Mouse (Mus musculus) kidney, postnatal 0 days (tissue): ENCODE data around the gene Cdk14. TPM values are rescaled to one million over a fixed set of nuclear protein-coding genes. Genes with fewer than 3 reads are reported as not detected.
"Not testable (repeated sequence)": the region's sequence is repeated elsewhere in the genome, so short reads cannot be mapped to it uniquely, and the experiment has no call there.

Experiments
- ATAC-seq: fragments of 200-750 bp; cut with Nextera tagmentation; replicated peaks from 2 replicates; pipeline ENCODE4 v1.8.0; 2017; ENCODE audit warnings: low read depth, moderate number of reproducible peaks, moderate TSS enrichment, moderate library complexity; ENCODE audit not compliant: low FRiP score
- DNase-seq: peaks from one replicate; pipeline ENCODE4 v3.0.0-alpha.2; 2016; ENCODE audit warnings: low spot score
- H3K27ac ChIP-seq: fragments of 300-500 bp; sonication (generic); 2 replicates; pipeline ENCODE4 v1.5.1; 2014; ENCODE audit warnings: mild to moderate bottlenecking
- H3K27me3 ChIP-seq: fragments of 300-500 bp; sonication (generic); 2 replicates; pipeline ENCODE4 v1.6.1; 2014; ENCODE audit warnings: low read length, mixed read lengths; ENCODE audit not compliant: insufficient read depth
- H3K36me3 ChIP-seq: fragments of 300-500 bp; sonication (generic); 2 replicates; pipeline ENCODE4 v1.6.1; 2014; ENCODE audit warnings: low read length, mixed read lengths; ENCODE audit not compliant: insufficient read depth
- H3K4me1 ChIP-seq: fragments of 300-500 bp; sonication (generic); replicated peaks from 2 replicates; pipeline ENCODE4 v1.6.1; 2014; ENCODE audit warnings: antibody characterized with exemption, low read length, mixed read lengths; ENCODE audit not compliant: insufficient read depth
- H3K4me2 ChIP-seq: fragments of 300-500 bp; sonication (generic); 2 replicates; pipeline ENCODE4 v1.6.1; 2014; ENCODE audit warnings: mild to moderate bottlenecking, low read length, moderate library complexity, mixed read lengths
- H3K4me3 ChIP-seq: fragments of 300-500 bp; sonication (generic); replicated peaks from 2 replicates; pipeline ENCODE4 v1.5.1; 2014; ENCODE audit warnings: low read depth, low read length
- H3K9ac ChIP-seq: fragments of 300-500 bp; sonication (generic); 2 replicates; pipeline ENCODE4 v1.6.1; 2014; ENCODE audit warnings: low read depth, low read length
- H3K9me3 ChIP-seq: fragments of 300-500 bp; sonication (generic); replicated peaks from 2 replicates; pipeline ENCODE4 v1.6.1; 2016; ENCODE audit warnings: low read length, inconsistent platforms, mixed read lengths
- CTCF ChIP-seq: IDR thresholded peaks from 2 replicates; pipeline ENCODE4 v1.5.1; 2016; ENCODE audit warnings: antibody characterized with exemption, low read depth, mild to moderate bottlenecking, moderate library complexity
- WGBS: fragments of 180-500 bp; shearing (Covaris S2); extraction: QIAGEN DNeasy Blood & Tissue Kit; methylation state at CpG from one replicate; pipeline ENCODE4 v1.1.7; 2014; 5-methylcytosine and 5-hydroxymethylcytosine counted together
- polyA plus RNA-seq: library from polyadenylated mRNA; unstranded; fragments of >200 nt; fragmentation: Nextera tagmentation; extraction: Ambion mirVana; gene quantifications from 2 replicates; pipeline ENCODE4 v1.2.1, GENCODE M21; 2015

Gene Cdk14
- polyA plus RNA-seq, 1 experiment from 2014 or later: 8.8 TPM

- DNase-seq (no peak), ATAC-seq (no peak)
- Histone ChIP-seq H3K4me2 (no peak overlapping the region), H3K9ac (no peak overlapping the region), H3K27ac (no peak overlapping the region), H3K4me1 (no peaks in the 10 kb centered on the region), H3K36me3 (no peaks in the 10 kb centered on the region), H3K4me3 (no peak overlapping the region), H3K9me3 (no peaks in the 10 kb centered on the region), H3K27me3 (no peaks in the 10 kb centered on the region)
- WGBS: 95% methylated on average over 6 of the region's 6 CpGs
- no peak for TF ChIP-seq CTCF
These were observed 172.4 kb downstream of the Cdk14 start for GRCm38 (mm10) chr5:5247671-5248070.

DNA sequence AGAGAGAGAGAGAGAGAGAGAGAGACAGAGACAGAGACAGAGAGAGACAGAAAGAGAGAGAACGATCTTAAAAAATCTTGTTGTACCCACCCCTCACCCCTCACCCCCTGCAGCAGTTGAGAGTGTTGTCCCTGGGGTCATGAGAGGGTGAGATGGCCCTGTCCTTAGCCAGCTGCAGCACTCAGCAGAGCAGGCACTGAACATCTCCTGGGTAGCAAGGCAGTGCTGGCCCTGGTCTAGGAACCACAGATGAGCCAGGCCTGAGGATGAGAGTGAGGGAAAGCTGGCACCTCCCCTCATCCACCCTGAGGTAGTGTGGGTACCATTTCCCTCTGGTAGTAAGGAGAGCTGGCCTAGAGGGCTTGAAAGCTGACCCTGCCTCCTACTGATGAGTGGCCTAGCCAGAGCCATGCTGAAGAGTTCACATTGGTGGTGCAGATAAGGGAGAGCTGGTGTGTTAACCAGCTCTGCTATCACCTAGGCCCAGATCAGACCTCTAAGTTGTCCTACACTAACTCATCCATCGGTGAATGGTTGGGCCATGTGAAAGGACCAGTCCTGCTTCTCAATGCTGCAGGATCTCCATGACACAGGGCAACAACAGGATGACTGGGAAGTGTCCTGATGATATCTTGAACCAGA is 173.5 kb downstream of the Cdk14 start:
- TF ChIP-seq CTCF: no peak
- DNase-seq: no peak
- no peaks in the 10 kb centered on the region for H3K27me3 ChIP-seq
- no peak overlapping the region for H3K27ac ChIP-seq
- no peaks in the 10 kb centered on the region for H3K36me3 ChIP-seq
- no peak overlapping the region for H3K4me2 ChIP-seq
- no peak overlapping the region for H3K9ac ChIP-seq
- 90% methylated on average over 2 of the region's 2 CpGs for WGBS
- no peak overlapping the region for H3K4me3 ChIP-seq
- H3K4me1 ChIP-seq: no peaks in the 10 kb centered on the region
- ATAC-seq: no peak
- H3K9me3 ChIP-seq: no peaks in the 10 kb centered on the region

DNA sequence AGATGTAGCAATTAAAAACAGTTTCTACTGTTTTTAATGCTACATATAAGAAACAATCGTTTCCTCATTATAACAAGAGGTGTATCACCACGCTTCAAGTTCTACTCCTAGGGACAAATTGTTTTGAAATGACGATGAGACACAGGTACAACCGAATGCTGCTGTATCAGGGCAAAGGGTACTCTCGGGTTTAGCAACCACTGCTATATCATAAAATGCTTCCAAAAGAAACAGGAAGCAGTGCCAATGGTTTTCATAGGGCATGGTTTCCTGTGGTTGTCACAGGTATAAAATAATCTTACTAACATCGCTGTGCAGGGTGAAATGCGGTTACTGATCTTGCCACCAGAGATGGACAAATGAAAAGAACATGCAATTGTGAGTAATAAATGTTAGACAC is 174.9 kb downstream of the Cdk14 start:
- no peak for TF ChIP-seq CTCF
- no peaks in the 10 kb centered on the region for H3K9me3 ChIP-seq
- H3K27me3 ChIP-seq: no peaks in the 10 kb centered on the region
- no peak overlapping the region for H3K27ac ChIP-seq
- no peaks in the 10 kb centered on the region for H3K36me3 ChIP-seq
- H3K4me3 ChIP-seq: no peak overlapping the region
- H3K4me1 ChIP-seq: no peaks in the 10 kb centered on the region
- no peak overlapping the region for H3K4me2 ChIP-seq
- ATAC-seq (no peak), DNase-seq (no peak)
- no peak overlapping the region for H3K9ac ChIP-seq
- WGBS: 89% methylated on average over 7 of the region's 7 CpGs

- H3K9me3 ChIP-seq: no peaks in the 10 kb centered on the region
- H3K4me3 ChIP-seq: no peak overlapping the region
- no peak overlapping the region for H3K9ac ChIP-seq
- no peaks in the 10 kb centered on the region for H3K4me1 ChIP-seq
- no peak overlapping the region for H3K27ac ChIP-seq
- no peak for TF ChIP-seq CTCF
- ATAC-seq (no peak), DNase-seq (no peak)
- no peaks in the 10 kb centered on the region for H3K36me3 ChIP-seq
- H3K4me2 ChIP-seq: no peak overlapping the region
- H3K27me3 ChIP-seq: no peaks in the 10 kb centered on the region
These were observed 176.5 kb downstream of the Cdk14 start for GRCm38 (mm10) chr5:5243648-5244047.

- Histone ChIP-seq H3K4me1 (no peaks in the 10 kb centered on the region), H3K27ac (no peak overlapping the region), H3K9ac (no peak overlapping the region), H3K4me3 (no peak overlapping the region), H3K27me3 (no peaks in the 10 kb centered on the region), H3K9me3 (no peaks in the 10 kb centered on the region), H3K4me2 (no peak overlapping the region), H3K36me3 (no peaks in the 10 kb centered on the region)
- ATAC-seq (no peak), DNase-seq (no peak)
- TF ChIP-seq CTCF: no peak
- WGBS: 79% methylated on average over 5 of the region's 5 CpGs
These were observed 177.4 kb downstream of the Cdk14 start for GRCm38 (mm10) chr5:5242704-5243103.

- no peak for DNase-seq
- Histone ChIP-seq H3K36me3 (no peaks in the 10 kb centered on the region), H3K4me3 (no peak overlapping the region), H3K27me3 (no peaks in the 10 kb centered on the region), H3K9me3 (no peaks in the 10 kb centered on the region), H3K4me2 (no peak overlapping the region), H3K4me1 (no peaks in the 10 kb centered on the region), H3K27ac (no peak overlapping the region), H3K9ac (no peak overlapping the region)
- no peak for TF ChIP-seq CTCF
- WGBS: 86% methylated on average over 6 of the region's 6 CpGs
- no peak for ATAC-seq
These were observed 179.0 kb downstream of the Cdk14 start for GRCm38 (mm10) chr5:5241088-5241487.

- H3K9me3 ChIP-seq: no peaks in the 10 kb centered on the region
- H3K9ac ChIP-seq: no peak overlapping the region
- H3K4me2 ChIP-seq: no peak overlapping the region
- no peak for TF ChIP-seq CTCF
- no peaks in the 10 kb centered on the region for H3K36me3 ChIP-seq
- H3K27me3 ChIP-seq: no peaks in the 10 kb centered on the region
- no peaks in the 10 kb centered on the region for H3K4me1 ChIP-seq
- no peak overlapping the region for H3K27ac ChIP-seq
- ATAC-seq (no peak), DNase-seq (no peak)
- 96% methylated on average over 3 of the region's 3 CpGs for WGBS
- no peak overlapping the region for H3K4me3 ChIP-seq
These were observed 180.0 kb downstream of the Cdk14 start for GRCm38 (mm10) chr5:5240121-5240520.

GRCm38 (mm10) chr5:5234935-5235334 is 185.2 kb downstream of the Cdk14 start:
- not testable (repeated sequence) for H3K4me1 ChIP-seq, H3K27me3 ChIP-seq, H3K4me3 ChIP-seq, H3K4me2 ChIP-seq, ATAC-seq, H3K9me3 ChIP-seq, DNase-seq, H3K9ac ChIP-seq, H3K27ac ChIP-seq, H3K36me3 ChIP-seq
- 94% methylated on average over 10 of the region's 10 CpGs for WGBS
